Mouse (Mus musculus) bone marrow macrophage, adult 2 months (primary cell): ENCODE results near the gene Ift46.

Experiments used
- CTCF ChIP-seq: IDR thresholded peaks from 2 replicates; pipeline ENCODE4 v1.5.1; 2012; ENCODE audit warnings: low read depth, mild to moderate bottlenecking, low read length, moderate library complexity
- POLR2A ChIP-seq: IDR thresholded peaks from 2 replicates; pipeline ENCODE4 v1.6.1; 2012; ENCODE audit warnings: mild to moderate bottlenecking, low read depth, low read length, borderline replicate concordance

DNA sequence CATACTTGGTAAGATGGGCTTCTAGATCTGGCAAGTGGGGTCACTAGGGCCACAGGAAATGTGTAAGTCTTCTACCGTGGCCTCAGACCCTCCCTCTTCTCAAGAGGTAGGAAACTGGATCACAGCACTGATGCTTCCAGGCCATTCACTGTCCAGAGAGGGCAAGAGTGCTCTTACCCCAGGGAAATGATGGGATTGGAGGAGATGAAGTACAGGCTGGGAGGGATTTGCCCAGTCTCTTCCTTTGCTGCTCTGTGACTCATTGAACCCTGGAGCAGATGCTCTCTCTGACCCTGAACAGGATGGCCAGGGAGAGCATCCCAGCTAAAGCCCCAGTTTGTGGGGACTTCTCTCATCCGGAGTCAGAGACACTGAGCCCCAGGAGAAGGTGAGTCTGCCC, 43.0 kb upstream of the Ift46 start:
- TF ChIP-seq CTCF (no peak), POLR2A (no peak)
